Mouse (Mus musculus) MEL (cell line): ENCODE data around the gene Ccdc187. TPM values are rescaled to one million over a fixed set of nuclear protein-coding genes. Genes with fewer than 3 reads are reported as not detected.
A peak's percentile ranks its signal among the peaks of the same experiment; 100 is the strongest.

Experiments
- DNase-seq: peaks from one replicate; pipeline ENCODE4 v3.0.0; 2011; ENCODE audit warnings: low read depth, low spot score
- H3K27ac ChIP-seq: 2 replicates; pipeline ENCODE4 v1.5.1; 2012; ENCODE audit warnings: low read depth, mild to moderate bottlenecking, control low read depth, low read length, moderate library complexity; ENCODE audit not compliant: control insufficient read depth
- H3K27me3 ChIP-seq, 2 experiments: fragments of 150-350 bp in 1 of 2; sonication (generic) in 1 of 2; 2 replicates each; pipeline ENCODE4 v1.6.1; 2012; ENCODE audit warnings: low read length in 2 of 2, mild to moderate bottlenecking in 2 of 2, improper control_type of control experiment in 1 of 2, moderate library complexity in 1 of 2; ENCODE audit not compliant: insufficient read depth in 2 of 2, control insufficient read depth in 1 of 2
- H3K36me3 ChIP-seq, 2 experiments: 2 replicates each; pipeline ENCODE4 v1.6.1; 2012 to 2014; ENCODE audit warnings: low read length in 2 of 2, improper control_type of control experiment in 1 of 2, inconsistent platforms in 1 of 2, mild to moderate bottlenecking in 1 of 2; ENCODE audit not compliant: insufficient read depth in 2 of 2, control insufficient read depth in 1 of 2
- H3K4me1 ChIP-seq, 2 experiments: fragments of 150-350 bp in 1 of 2; sonication (generic) in 1 of 2; 2 replicates each; pipeline ENCODE4 v1.6.1; 2012; ENCODE audit warnings: low read length in 2 of 2, improper control_type of control experiment in 1 of 2, mild to moderate bottlenecking in 1 of 2; ENCODE audit not compliant: insufficient read depth in 2 of 2, control insufficient read depth in 1 of 2
- H3K4me3 ChIP-seq, 2 experiments: fragments of 150-350 bp in 1 of 2; sonication (generic) in 1 of 2; 2 replicates each; pipeline ENCODE4 v1.5.1; 2012; ENCODE audit warnings: low read depth in 2 of 2, low read length in 2 of 2, mild to moderate bottlenecking in 2 of 2, moderate library complexity in 2 of 2, control low read depth in 1 of 2, improper control_type of control experiment in 1 of 2; ENCODE audit not compliant: control insufficient read depth in 1 of 2, insufficient read depth in 1 of 2
- H3K79me2 ChIP-seq: 2 replicates; pipeline ENCODE4 v1.6.1; 2012; ENCODE audit warnings: mild to moderate bottlenecking, low read length, moderate library complexity; ENCODE audit not compliant: control insufficient read depth, poor library complexity, insufficient read depth
- H3K9ac ChIP-seq: 2 replicates; pipeline ENCODE4 v1.6.1; 2012; ENCODE audit warnings: low read depth, mild to moderate bottlenecking, control low read depth, low read length, moderate library complexity; ENCODE audit not compliant: control insufficient read depth, poor library complexity, severe bottlenecking
- H3K9me3 ChIP-seq: fragments of 150-350 bp; sonication (generic); replicated peaks from 2 replicates; pipeline ENCODE4 v1.6.1; 2012; ENCODE audit warnings: mild to moderate bottlenecking, low read length, improper control_type of control experiment, moderate library complexity; ENCODE audit not compliant: insufficient read depth
- BHLHE40 ChIP-seq: IDR thresholded peaks from 2 replicates; pipeline ENCODE4 v1.6.1; 2012; ENCODE audit warnings: low read depth, mild to moderate bottlenecking, inconsistent platforms, low read length, improper control_type of control experiment, borderline replicate concordance
- CHD1 ChIP-seq: IDR thresholded peaks from 2 replicates; pipeline ENCODE4 v1.6.1; 2012; ENCODE audit warnings: low read depth, mild to moderate bottlenecking, inconsistent platforms, low read length, improper control_type of control experiment
- CTCF ChIP-seq, 3 experiments: IDR thresholded peaks in 2 of 3; conservative IDR thresholded peaks in 1 of 3; 2 replicates each; pipeline ENCODE4 v1.5.1; 2011 to 2012; ENCODE audit warnings: low read length in 3 of 3, low read depth in 2 of 3, mild to moderate bottlenecking in 2 of 3, improper control_type of control experiment in 1 of 3, inconsistent platforms in 1 of 3, mixed read lengths in 1 of 3, moderate library complexity in 1 of 3; ENCODE audit not compliant: control insufficient read depth in 1 of 3, insufficient read depth in 1 of 3, poor library complexity in 1 of 3, severe bottlenecking in 1 of 3
- E2F4 ChIP-seq: IDR thresholded peaks from 2 replicates; pipeline ENCODE4 v1.6.1; 2011; ENCODE audit warnings: low read depth, low read length, improper control_type of control experiment, borderline replicate concordance
- ELF1 ChIP-seq: IDR thresholded peaks from 2 replicates; pipeline ENCODE4 v1.6.1; 2014; ENCODE audit warnings: low read depth, mild to moderate bottlenecking, inconsistent platforms, low read length, improper control_type of control experiment, moderate library complexity
- EP300 ChIP-seq, 2 experiments: IDR thresholded peaks; 2 replicates each; pipeline ENCODE4 v1.6.1; 2011; ENCODE audit warnings: improper control_type of control experiment in 2 of 2, low read length in 2 of 2, low read depth in 1 of 2, mild to moderate bottlenecking in 1 of 2
- ETS1 ChIP-seq: IDR thresholded peaks from 2 replicates; pipeline ENCODE4 v1.6.1; 2012; ENCODE audit warnings: low read depth, mild to moderate bottlenecking, inconsistent platforms, low read length, improper control_type of control experiment, moderate library complexity
- GABPA ChIP-seq: IDR thresholded peaks from 2 replicates; pipeline ENCODE4 v1.6.1; 2012; ENCODE audit warnings: low read depth, mild to moderate bottlenecking, inconsistent platforms, low read length, improper control_type of control experiment, moderate library complexity
- GATA1 ChIP-seq: IDR thresholded peaks from 2 replicates; pipeline ENCODE4 v1.6.1; 2011; ENCODE audit warnings: low read depth, low read length, improper control_type of control experiment
- HCFC1 ChIP-seq: IDR thresholded peaks from 2 replicates; pipeline ENCODE4 v1.6.1; 2012; ENCODE audit warnings: low read depth, mild to moderate bottlenecking, inconsistent platforms, low read length, improper control_type of control experiment, moderate library complexity
- KAT2A ChIP-seq: conservative IDR thresholded peaks from 2 replicates; pipeline ENCODE4 v1.6.1; 2012; ENCODE audit warnings: low read depth, low read length, improper control_type of control experiment, inconsistent platforms
- MAX ChIP-seq: IDR thresholded peaks from 2 replicates; pipeline ENCODE4 v1.6.1; 2011; ENCODE audit warnings: low read length, improper control_type of control experiment
- MAZ ChIP-seq: IDR thresholded peaks from 2 replicates; pipeline ENCODE4 v1.6.1; 2012; ENCODE audit warnings: low read depth, mild to moderate bottlenecking, inconsistent platforms, low read length, improper control_type of control experiment
- MXI1 ChIP-seq: IDR thresholded peaks from 2 replicates; pipeline ENCODE4 v1.6.1; 2011; ENCODE audit warnings: mild to moderate bottlenecking, low read depth, low read length, improper control_type of control experiment
- NELFE ChIP-seq: IDR thresholded peaks from 2 replicates; pipeline ENCODE4 v1.6.1; 2011; ENCODE audit warnings: low read depth, low read length, improper control_type of control experiment
- POLR2AphosphoS2 ChIP-seq: IDR thresholded peaks from 2 replicates; pipeline ENCODE4 v1.6.1; 2011; ENCODE audit warnings: low read length, improper control_type of control experiment
- RAD21 ChIP-seq: IDR thresholded peaks from 2 replicates; pipeline ENCODE4 v1.6.1; 2011; ENCODE audit warnings: mild to moderate bottlenecking, low read depth, low read length, improper control_type of control experiment
- SMC3 ChIP-seq: IDR thresholded peaks from 2 replicates; pipeline ENCODE4 v1.6.1; 2011; ENCODE audit warnings: low read depth, low read length, improper control_type of control experiment
- TCF12 ChIP-seq: IDR thresholded peaks from 2 replicates; pipeline ENCODE4 v1.6.1; 2014; ENCODE audit warnings: low read depth, mild to moderate bottlenecking, inconsistent platforms, low read length, improper control_type of control experiment, moderate library complexity
- ZKSCAN1 ChIP-seq: IDR thresholded peaks from 2 replicates; pipeline ENCODE4 v1.6.1; 2012; ENCODE audit warnings: low read depth, mild to moderate bottlenecking, inconsistent platforms, low read length, improper control_type of control experiment, moderate library complexity
- ZMIZ1 ChIP-seq: IDR thresholded peaks from 2 replicates; pipeline ENCODE4 v1.6.1; 2012; ENCODE audit warnings: low read depth, mild to moderate bottlenecking, inconsistent platforms, low read length, improper control_type of control experiment, moderate library complexity
- polyA plus RNA-seq, 2 experiments: library from polyadenylated mRNA; stranded (reverse) in 1 of 2; unstranded in 1 of 2; fragments of >175 nt in 1 of 2; fragments of >200 nt in 1 of 2; gene quantifications; 2 replicates each; pipeline versions ENCODE4 v1.2.1 to v1.2.4; 2012; ENCODE audit warnings: low replicate concordance in 2 of 2, low read depth in 1 of 2; ENCODE audit not compliant: insufficient read length in 2 of 2, insufficient read depth in 1 of 2, missing spikeins in 1 of 2
- total RNA-seq: library from RNA; depleted of rRNA; stranded (reverse); fragments of 300-350 nt; gene quantifications from 2 replicates; pipeline ENCODE4 v1.2.3, GENCODE M21; 2012

Ccdc187 gene
- total and polyA plus RNA-seq, 3 experiments, result not detected

GRCm38 (mm10) chr2:26316576-26317246 lies 22.4 kb upstream of the Ccdc187 start:
- no peak for TF ChIP-seq ELF1
- TF ChIP-seq EP300 (IDR thresholded peaks at IDR 0.05; ENCODE audit: low read depth in 1 of 2, low read length in 2 of 2), result no peak
- TF ChIP-seq NELFE, result no peak
- no peak for TF ChIP-seq BHLHE40
- no peak for TF ChIP-seq ZKSCAN1
- no peak for TF ChIP-seq RAD21
- no peak for TF ChIP-seq TCF12
- Histone ChIP-seq H3K9ac (no peak overlapping the region), H3K27ac (no peak overlapping the region), H3K4me1 (no peaks in the 10 kb centered on the region; a peak in 1 of 4 replicates), H3K9me3 (no peaks in the 10 kb centered on the region), H3K27me3 (peaks cover 0 to 2% of the 10 kb centered on the region in 2 experiments; a peak in 3 of 4 replicates), H3K36me3 (no peaks in the 10 kb centered on the region), H3K4me3 (no peak overlapping the region), H3K79me2 (no peaks in the 10 kb centered on the region)
- peak; percentile 36 for DNase-seq

GRCm38 (mm10) chr2:26315925-26316311 lies 21.6 kb upstream of the Ccdc187 start:
- H3K9ac ChIP-seq, result peak overlapping the region; percentile 58
- no peaks in the 10 kb centered on the region; a peak in 1 of 4 replicates for H3K4me1 ChIP-seq
- H3K79me2 ChIP-seq, result no peaks in the 10 kb centered on the region
- no peak overlapping the region for H3K27ac ChIP-seq
- H3K27me3 ChIP-seq, result peaks cover 0 to 2% of the 10 kb centered on the region in 2 experiments; a peak in 3 of 4 replicates
- no peaks in the 10 kb centered on the region for H3K36me3 ChIP-seq
- no peaks in the 10 kb centered on the region for H3K9me3 ChIP-seq
- DNase-seq, result peak; percentile 26
- H3K4me3 ChIP-seq, result peak overlapping the region; percentile 61 to 64
- TF ChIP-seq MAX (no peak), E2F4 (no peak), MAZ (no peak), POLR2AphosphoS2 (no peak)

GRCm38 (mm10) chr2:26315072-26315924 lies 20.9 kb upstream of the Ccdc187 start, which contains the start of gene Gpsm1:
Gpsm1 (plus strand) TSS chr2:26315515.
- peak; percentile 32 for DNase-seq
- H3K4me3 ChIP-seq, result peak within 1 kb of the TSS; percentile 61 to 64
- H3K9ac ChIP-seq, result peak within 1 kb of the TSS; percentile 58
- no peaks in the 10 kb centered on the region for H3K36me3 ChIP-seq
- no peaks in the 10 kb centered on the region; a peak in 1 of 4 replicates for H3K4me1 ChIP-seq
- no peaks in the 10 kb centered on the region for H3K79me2 ChIP-seq
- no peaks in the 10 kb centered on the region for H3K9me3 ChIP-seq
- TF ChIP-seq MAZ (no peak), CHD1 (no peak), POLR2AphosphoS2 (no peak), ZMIZ1 (no peak), CTCF (IDR thresholded peaks at IDR 0.05 in 2 of 3, conservative IDR thresholded peaks at IDR 0.05 in 1 of 3; ENCODE audit: control insufficient read depth in 1 of 3, insufficient read depth in 1 of 3, low read depth in 2 of 3, low read length in 3 of 3, poor library complexity in 1 of 3, severe bottlenecking in 1 of 3) (no peak), MXI1 (no peak), GATA1 (no peak), GABPA (no peak), ELF1 (no peak), KAT2A (no peak), MAX (no peak), ETS1 (no peak), NELFE (no peak), SMC3 (no peak), HCFC1 (no peak)
- no peak within 1 kb of the TSS for H3K27ac ChIP-seq
- peaks cover 0 to 2% of the 10 kb centered on the region in 2 experiments; a peak in 3 of 4 replicates for H3K27me3 ChIP-seq
